Mouse (Mus musculus): Measurements from ENCODE around the gene Gpr162. TPM values are rescaled to one million over a fixed set of nuclear protein-coding genes. Genes with fewer than 3 reads are reported as not detected.

The Gpr162 gene
- polyA plus RNA-seq, 1 experiment = 4.0 TPM

- DNase-seq = no peak
Measured at GRCm38 (mm10) chr6:124814858-124815774, 48.7 kb downstream of the Gpr162 start.

GRCm38 (mm10) chr6:124814448-124814847, 49.3 kb downstream of the Gpr162 start:
- H3K36me3 ChIP-seq (ENCODE audit: control insufficient read depth, insufficient read depth, low read length) = peaks cover 4% of the 10 kb centered on the region
- peaks cover 16% of the 10 kb centered on the region for H3K4me1 ChIP-seq (ENCODE audit: control insufficient read depth, insufficient read depth, low read length)
- 24% methylated on average over 8 of the region's 8 CpGs for WGBS
- no peaks in the 10 kb centered on the region for H3K27me3 ChIP-seq (replicated peaks; ENCODE audit: control insufficient read depth, insufficient read depth, low read length)
- no peak for DNase-seq
- H3K4me3 ChIP-seq (ENCODE audit: insufficient read depth, low read depth, low read length) = peak overlapping the region; percentile 84
- peak overlapping the region; percentile 32; the same call in 1 of the 2 replicates for H3K27ac ChIP-seq (ENCODE audit: insufficient read depth, low read depth, low read length)
- TF ChIP-seq CTCF (conservative IDR thresholded peaks at IDR 0.05; ENCODE audit: insufficient read depth, insufficient read length, low read depth, low read length) (no peak), POLR2A (IDR thresholded peaks at IDR 0.05; ENCODE audit: low read depth, low read length) (no peak)

More at GRCm38 (mm10) chr6:124814858-124815774, 48.7 kb downstream of the Gpr162 start:
- 65% methylated on average over 9 of the region's 9 CpGs for WGBS
- peaks cover 4% of the 10 kb centered on the region for H3K36me3 ChIP-seq (ENCODE audit: control insufficient read depth, insufficient read depth, low read length)
- no peak overlapping the region for H3K27ac ChIP-seq (ENCODE audit: insufficient read depth, low read depth, low read length)
- H3K4me3 ChIP-seq (ENCODE audit: insufficient read depth, low read depth, low read length) = no peak overlapping the region
- no peaks in the 10 kb centered on the region for H3K27me3 ChIP-seq (replicated peaks; ENCODE audit: control insufficient read depth, insufficient read depth, low read length)
- peaks cover 12% of the 10 kb centered on the region for H3K4me1 ChIP-seq (ENCODE audit: control insufficient read depth, insufficient read depth, low read length)
- TF ChIP-seq CTCF (conservative IDR thresholded peaks at IDR 0.05; ENCODE audit: insufficient read depth, insufficient read length, low read depth, low read length) = no peak
- no peak for TF ChIP-seq POLR2A (IDR thresholded peaks at IDR 0.05; ENCODE audit: low read depth, low read length)

- peak; percentile 95 for DNase-seq
- Histone ChIP-seq H3K27ac (ENCODE audit: insufficient read depth, low read depth, low read length) (peak within 1 kb of the TSS; percentile 49), H3K4me1 (ENCODE audit: control insufficient read depth, insufficient read depth, low read length) (peaks cover 16% of the 10 kb centered on the region)
Measured at GRCm38 (mm10) chr6:124813933-124814332, 49.9 kb downstream of the Gpr162 start, which contains the start of gene Tpi1. Gene Tpi1, minus strand, starts transcription at chr6:124814296.

GRCm38 (mm10) chr6:124813496-124813895, 50.3 kb downstream of the Gpr162 start:
- H3K4me1 ChIP-seq (ENCODE audit: control insufficient read depth, insufficient read depth, low read length) = peaks cover 16% of the 10 kb centered on the region
- peak overlapping the region; percentile 84 for H3K4me3 ChIP-seq (ENCODE audit: insufficient read depth, low read depth, low read length)
- peak overlapping the region; percentile 49 for H3K27ac ChIP-seq (ENCODE audit: insufficient read depth, low read depth, low read length)
- no peaks in the 10 kb centered on the region for H3K27me3 ChIP-seq (replicated peaks; ENCODE audit: control insufficient read depth, insufficient read depth, low read length)
- H3K36me3 ChIP-seq (ENCODE audit: control insufficient read depth, insufficient read depth, low read length) = peaks cover 4% of the 10 kb centered on the region
- TF ChIP-seq CTCF (conservative IDR thresholded peaks at IDR 0.05; ENCODE audit: insufficient read depth, insufficient read length, low read depth, low read length) (no peak), POLR2A (IDR thresholded peaks at IDR 0.05; ENCODE audit: low read depth, low read length) (no peak)
- 0% methylated on average over 18 of the region's 18 CpGs for WGBS
- peak; percentile 73 for DNase-seq

More at GRCm38 (mm10) chr6:124813933-124814332, 49.9 kb downstream of the Gpr162 start, which contains the start of gene Tpi1:
- H3K27me3 ChIP-seq (replicated peaks; ENCODE audit: control insufficient read depth, insufficient read depth, low read length) = no peaks in the 10 kb centered on the region
- H3K4me3 ChIP-seq (ENCODE audit: insufficient read depth, low read depth, low read length) = peak within 1 kb of the TSS; percentile 84
- H3K36me3 ChIP-seq (ENCODE audit: control insufficient read depth, insufficient read depth, low read length) = peaks cover 4% of the 10 kb centered on the region
- TF ChIP-seq CTCF (conservative IDR thresholded peaks at IDR 0.05; ENCODE audit: insufficient read depth, insufficient read length, low read depth, low read length) (0 out of 2 replicates have a peak, but pooled peaks have one; percentile 1), POLR2A (IDR thresholded peaks at IDR 0.05; ENCODE audit: low read depth, low read length) (peak; percentile 97)
- 1% methylated on average over 22 of the region's 22 CpGs for WGBS

GRCm38 (mm10) chr6:124812848-124813247, 50.9 kb downstream of the Gpr162 start:
- H3K4me3 ChIP-seq (ENCODE audit: insufficient read depth, low read depth, low read length) = peak overlapping the region; percentile 84
- WGBS = 14% methylated on average over 9 of the region's 9 CpGs
- no peak for TF ChIP-seq CTCF (conservative IDR thresholded peaks at IDR 0.05; ENCODE audit: insufficient read depth, insufficient read length, low read depth, low read length)
- TF ChIP-seq POLR2A (IDR thresholded peaks at IDR 0.05; ENCODE audit: low read depth, low read length) = no peak
- peaks cover 4% of the 10 kb centered on the region for H3K36me3 ChIP-seq (ENCODE audit: control insufficient read depth, insufficient read depth, low read length)
- H3K4me1 ChIP-seq (ENCODE audit: control insufficient read depth, insufficient read depth, low read length) = peaks cover 20% of the 10 kb centered on the region
- peak; percentile 67 for DNase-seq
- no peaks in the 10 kb centered on the region for H3K27me3 ChIP-seq (replicated peaks; ENCODE audit: control insufficient read depth, insufficient read depth, low read length)
- H3K27ac ChIP-seq (ENCODE audit: insufficient read depth, low read depth, low read length) = peak overlapping the region; percentile 49; the same call in 1 of the 2 replicates

GRCm38 (mm10) chr6:124811701-124812560, 51.9 kb downstream of the Gpr162 start:
- no peak for DNase-seq
- 66% methylated on average over 24 of the region's 24 CpGs for whole genome bisulfite sequencing
- Histone ChIP-seq H3K27me3 (replicated peaks; ENCODE audit: control insufficient read depth, insufficient read depth, low read length) (no peaks in the 10 kb centered on the region), H3K4me1 (ENCODE audit: control insufficient read depth, insufficient read depth, low read length) (peaks cover 27% of the 10 kb centered on the region), H3K36me3 (ENCODE audit: control insufficient read depth, insufficient read depth, low read length) (peaks cover 4% of the 10 kb centered on the region), H3K4me3 (ENCODE audit: insufficient read depth, low read depth, low read length) (peak overlapping the region; percentile 84), H3K27ac (ENCODE audit: insufficient read depth, low read depth, low read length) (no peak overlapping the region; the same call in 1 of the 2 replicates)
- TF ChIP-seq POLR2A (IDR thresholded peaks at IDR 0.05; ENCODE audit: low read depth, low read length) (no peak), CTCF (conservative IDR thresholded peaks at IDR 0.05; ENCODE audit: insufficient read depth, insufficient read length, low read depth, low read length) (no peak)

All from kidney, adult 2 months (tissue).